Mouse (Mus musculus): ENCODE measurements around the gene Apeh. TPM values are rescaled to one million over a fixed set of nuclear protein-coding genes. Genes with fewer than 3 reads are reported as not detected.
A peak's percentile ranks its signal among the peaks of the same experiment; 100 is the strongest.

Gene Apeh
- polyA plus RNA-seq, 1 experiment from 2014 or later: 47.9 TPM

DNA sequence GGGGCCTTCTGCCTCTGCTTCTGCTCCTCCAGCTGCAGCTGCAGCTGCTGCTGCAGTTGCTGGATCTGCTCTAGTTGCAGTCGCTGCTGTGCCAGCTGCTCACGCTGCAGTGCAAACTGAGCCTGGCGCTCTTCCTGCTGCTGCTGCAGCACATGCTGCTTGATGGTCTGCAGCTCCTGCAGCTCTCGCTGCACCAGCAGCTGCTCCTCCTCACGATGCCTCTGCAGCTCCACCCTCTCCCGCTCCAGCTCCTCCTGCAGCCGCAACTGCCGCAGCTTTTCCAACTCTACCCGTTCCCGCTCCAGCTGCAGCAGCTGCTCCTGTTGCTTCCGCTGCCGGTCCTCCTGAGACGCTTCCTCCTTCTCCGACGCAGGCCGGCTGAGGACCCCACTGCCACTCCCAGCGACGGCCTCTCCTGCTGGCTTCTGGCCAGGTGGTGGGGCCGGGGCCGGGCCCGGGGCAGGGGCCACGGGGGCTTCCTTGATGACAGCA, 16.7 kb upstream of the Apeh start:
- H3K9me3 ChIP-seq (ENCODE audit: control insufficient read depth, low read length): no peaks in the 10 kb centered on the region
- no peaks in the 10 kb centered on the region for H3K27me3 ChIP-seq (ENCODE audit: control insufficient read depth, insufficient read depth, low read length)
- ATAC-seq (ENCODE audit: low read depth): no peak
- H3K4me1 ChIP-seq (ENCODE audit: control insufficient read depth, insufficient read depth, low read length): no peaks in the 10 kb centered on the region
- peaks cover 34% of the 10 kb centered on the region for H3K36me3 ChIP-seq (ENCODE audit: control insufficient read depth, insufficient read depth, low read length)
- peak overlapping the region; percentile 34; the same call in 1 of the 2 replicates for H3K4me2 ChIP-seq (ENCODE audit: low read depth, low read length)
- no peak overlapping the region for H3K4me3 ChIP-seq (ENCODE audit: low read depth, low read length)
- WGBS: 8% methylated on average over 18 of the region's 22 CpGs
- H3K9ac ChIP-seq (replicated peaks; ENCODE audit: low read depth, low read length): peak overlapping the region; percentile 25; the same call in 1 of the 2 replicates
- no peak overlapping the region for H3K27ac ChIP-seq (ENCODE audit: low read depth, low read length)

DNA sequence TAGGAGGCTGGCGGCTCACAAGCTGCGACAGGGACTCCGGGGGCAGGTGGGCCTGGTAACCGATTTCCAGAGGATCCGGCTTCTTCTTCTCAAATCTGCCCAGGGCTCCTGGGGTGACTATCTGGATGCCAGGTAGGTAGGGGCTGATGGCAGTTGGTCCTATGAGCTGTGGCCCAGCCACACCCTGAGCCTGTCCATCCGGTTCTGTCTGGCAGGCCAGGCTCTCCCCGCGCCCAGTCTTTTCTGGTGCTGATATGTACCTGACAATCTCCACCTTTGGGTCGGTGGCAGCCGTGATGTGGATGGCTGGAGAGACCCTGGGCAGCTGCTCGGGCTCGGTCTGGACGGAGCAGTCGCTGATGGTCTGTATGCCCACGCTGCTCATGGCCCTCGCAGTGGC, 15.8 kb upstream of the Apeh start:
- WGBS: 85% methylated on average over 16 of the region's 16 CpGs
- Histone ChIP-seq H3K4me2 (ENCODE audit: low read depth, low read length) (no peak overlapping the region), H3K36me3 (ENCODE audit: control insufficient read depth, insufficient read depth, low read length) (peaks cover 24% of the 10 kb centered on the region), H3K4me3 (ENCODE audit: low read depth, low read length) (no peak overlapping the region), H3K27me3 (ENCODE audit: control insufficient read depth, insufficient read depth, low read length) (no peaks in the 10 kb centered on the region), H3K9ac (replicated peaks; ENCODE audit: low read depth, low read length) (no peak overlapping the region), H3K4me1 (ENCODE audit: control insufficient read depth, insufficient read depth, low read length) (no peaks in the 10 kb centered on the region), H3K9me3 (ENCODE audit: control insufficient read depth, low read length) (no peaks in the 10 kb centered on the region), H3K27ac (ENCODE audit: low read depth, low read length) (no peak overlapping the region)
- ATAC-seq (ENCODE audit: low read depth): no peak

DNA sequence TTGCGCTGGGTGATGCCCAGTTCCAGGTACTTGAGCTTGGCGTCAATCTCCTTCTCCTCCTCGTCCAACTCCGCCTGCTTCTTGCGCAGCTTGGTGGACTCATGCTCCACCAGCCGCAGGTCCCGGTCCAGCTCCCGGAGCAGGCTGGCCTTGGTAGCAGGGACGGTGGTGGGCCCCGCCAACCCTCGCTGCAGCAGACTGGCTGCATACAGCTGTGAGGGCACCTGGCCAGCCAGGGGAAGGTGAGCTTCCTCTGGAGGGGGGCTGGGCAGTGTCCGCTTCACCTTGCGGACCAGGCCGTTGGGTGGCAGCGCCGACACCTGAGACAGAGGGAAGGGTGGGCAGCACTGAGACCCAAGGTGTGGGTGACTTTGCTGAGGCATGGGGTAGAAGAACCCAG, 13.5 kb upstream of the Apeh start:
- Histone ChIP-seq H3K36me3 (ENCODE audit: control insufficient read depth, insufficient read depth, low read length) (peaks cover 25% of the 10 kb centered on the region), H3K27me3 (ENCODE audit: control insufficient read depth, insufficient read depth, low read length) (no peaks in the 10 kb centered on the region), H3K9me3 (ENCODE audit: control insufficient read depth, low read length) (no peaks in the 10 kb centered on the region), H3K4me2 (ENCODE audit: low read depth, low read length) (no peak overlapping the region), H3K4me3 (ENCODE audit: low read depth, low read length) (no peak overlapping the region), H3K27ac (ENCODE audit: low read depth, low read length) (no peak overlapping the region), H3K4me1 (ENCODE audit: control insufficient read depth, insufficient read depth, low read length) (no peaks in the 10 kb centered on the region), H3K9ac (replicated peaks; ENCODE audit: low read depth, low read length) (no peak overlapping the region)
- 91% methylated on average over 16 of the region's 16 CpGs for WGBS
- ATAC-seq (ENCODE audit: low read depth): no peak

DNA sequence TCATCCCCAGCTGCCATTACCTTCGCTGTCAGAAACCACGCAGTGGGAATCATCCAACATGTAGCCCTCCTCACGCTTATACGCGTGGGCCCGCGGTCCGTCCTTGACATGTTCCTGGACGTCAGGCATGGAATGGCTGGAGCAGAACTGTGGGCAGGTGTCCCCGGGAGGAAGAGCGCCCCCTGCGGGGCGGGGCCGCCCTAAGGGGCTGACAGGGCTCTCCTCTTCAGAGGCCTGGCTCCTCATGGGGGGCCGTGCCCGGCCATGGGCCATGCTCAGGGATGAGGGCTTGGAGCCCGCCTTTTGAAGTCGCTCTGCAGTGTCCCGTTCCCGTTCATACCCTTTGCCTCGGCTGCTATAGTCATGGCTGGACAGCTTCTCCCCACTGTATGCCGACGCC, 11.7 kb upstream of the Apeh start:
- ATAC-seq (ENCODE audit: low read depth): no peak
- Histone ChIP-seq H3K9ac (replicated peaks; ENCODE audit: low read depth, low read length) (no peak overlapping the region), H3K4me1 (ENCODE audit: control insufficient read depth, insufficient read depth, low read length) (no peaks in the 10 kb centered on the region), H3K4me2 (ENCODE audit: low read depth, low read length) (no peak overlapping the region), H3K36me3 (ENCODE audit: control insufficient read depth, insufficient read depth, low read length) (peaks cover 18% of the 10 kb centered on the region), H3K27me3 (ENCODE audit: control insufficient read depth, insufficient read depth, low read length) (no peaks in the 10 kb centered on the region), H3K9me3 (ENCODE audit: control insufficient read depth, low read length) (no peaks in the 10 kb centered on the region), H3K4me3 (ENCODE audit: low read depth, low read length) (no peak overlapping the region), H3K27ac (ENCODE audit: low read depth, low read length) (no peak overlapping the region)
- whole genome bisulfite sequencing: 90% methylated on average over 23 of the region's 23 CpGs

DNA sequence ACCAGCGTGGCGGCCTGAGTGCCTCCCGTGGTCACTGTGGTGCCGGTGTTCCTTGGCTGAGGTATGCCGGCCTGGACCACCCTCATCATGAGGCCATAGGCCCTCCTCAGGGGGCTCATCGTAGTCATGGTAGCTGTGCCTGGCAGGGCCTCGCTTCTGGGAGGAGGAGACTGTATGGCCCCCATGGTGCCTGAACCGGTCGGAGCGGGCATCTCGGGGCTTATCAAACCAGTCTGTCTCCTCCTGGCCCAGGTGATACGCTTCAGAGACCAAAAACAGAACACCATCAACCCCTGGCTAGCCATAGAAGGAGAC, 11.1 kb upstream of the Apeh start:
- ATAC-seq (ENCODE audit: low read depth): no peak
- Histone ChIP-seq H3K36me3 (ENCODE audit: control insufficient read depth, insufficient read depth, low read length) (peaks cover 13% of the 10 kb centered on the region), H3K9ac (replicated peaks; ENCODE audit: low read depth, low read length) (no peak overlapping the region)

DNA sequence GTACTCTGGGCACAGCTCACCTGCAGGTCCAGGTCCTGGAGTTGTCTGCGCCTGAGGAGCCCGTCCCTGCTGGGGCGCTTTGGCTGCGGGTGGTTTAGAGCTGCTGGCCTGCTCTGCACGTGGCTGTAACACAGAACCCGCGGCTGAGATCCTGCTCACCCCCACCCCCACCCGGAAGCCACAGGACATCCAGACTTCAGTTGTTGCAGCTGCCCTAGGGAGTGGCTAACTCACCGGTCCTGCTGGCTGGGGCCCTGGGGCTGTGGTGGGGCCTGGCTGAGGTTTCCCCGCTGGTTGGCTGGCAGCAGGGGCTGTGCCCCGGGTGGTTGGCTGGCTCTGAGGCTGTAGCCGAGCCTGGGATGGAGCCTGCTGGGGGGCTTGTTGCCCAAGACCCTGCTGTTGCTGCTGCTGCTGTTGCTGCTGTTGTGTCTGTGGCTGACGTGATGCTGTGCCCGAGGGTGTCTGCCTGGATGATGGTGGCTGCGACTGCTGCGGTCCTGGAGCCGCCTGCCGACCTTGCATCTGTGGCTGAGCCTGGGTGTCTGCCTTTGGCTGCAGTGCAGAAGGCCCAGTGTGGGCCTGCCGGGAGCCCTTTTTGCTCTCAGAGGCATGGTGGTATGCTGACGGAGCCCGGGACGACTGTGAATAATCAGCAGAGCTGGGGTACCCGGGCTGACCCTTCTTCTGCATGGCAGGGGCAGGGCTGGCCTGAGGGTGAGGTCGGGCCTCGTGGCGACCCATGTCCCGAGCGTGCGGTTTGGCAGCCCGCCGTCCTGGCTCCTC, 10.6 kb upstream of the Apeh start:
- no peak for ATAC-seq (ENCODE audit: low read depth)
- H3K27me3 ChIP-seq (ENCODE audit: control insufficient read depth, insufficient read depth, low read length): no peaks in the 10 kb centered on the region
- H3K36me3 ChIP-seq (ENCODE audit: control insufficient read depth, insufficient read depth, low read length): peaks cover 8% of the 10 kb centered on the region; the same call in 1 of the 2 replicates
- no peak overlapping the region for H3K9ac ChIP-seq (replicated peaks; ENCODE audit: low read depth, low read length)
- H3K4me1 ChIP-seq (ENCODE audit: control insufficient read depth, insufficient read depth, low read length): no peaks in the 10 kb centered on the region
- WGBS: 40% methylated on average over 31 of the region's 31 CpGs
- H3K4me3 ChIP-seq (ENCODE audit: low read depth, low read length): no peak overlapping the region
- H3K9me3 ChIP-seq (ENCODE audit: control insufficient read depth, low read length): no peaks in the 10 kb centered on the region
- no peak overlapping the region for H3K27ac ChIP-seq (ENCODE audit: low read depth, low read length)
- no peak overlapping the region for H3K4me2 ChIP-seq (ENCODE audit: low read depth, low read length)

More for the DNA sequence above, 11.1 kb upstream of the Apeh start:
- Histone ChIP-seq H3K27ac (ENCODE audit: low read depth, low read length) (no peak overlapping the region), H3K9me3 (ENCODE audit: control insufficient read depth, low read length) (no peaks in the 10 kb centered on the region), H3K4me1 (ENCODE audit: control insufficient read depth, insufficient read depth, low read length) (no peaks in the 10 kb centered on the region), H3K4me3 (ENCODE audit: low read depth, low read length) (no peak overlapping the region), H3K4me2 (ENCODE audit: low read depth, low read length) (no peak overlapping the region), H3K27me3 (ENCODE audit: control insufficient read depth, insufficient read depth, low read length) (no peaks in the 10 kb centered on the region)
- 78% methylated on average over 12 of the region's 12 CpGs for WGBS

DNA sequence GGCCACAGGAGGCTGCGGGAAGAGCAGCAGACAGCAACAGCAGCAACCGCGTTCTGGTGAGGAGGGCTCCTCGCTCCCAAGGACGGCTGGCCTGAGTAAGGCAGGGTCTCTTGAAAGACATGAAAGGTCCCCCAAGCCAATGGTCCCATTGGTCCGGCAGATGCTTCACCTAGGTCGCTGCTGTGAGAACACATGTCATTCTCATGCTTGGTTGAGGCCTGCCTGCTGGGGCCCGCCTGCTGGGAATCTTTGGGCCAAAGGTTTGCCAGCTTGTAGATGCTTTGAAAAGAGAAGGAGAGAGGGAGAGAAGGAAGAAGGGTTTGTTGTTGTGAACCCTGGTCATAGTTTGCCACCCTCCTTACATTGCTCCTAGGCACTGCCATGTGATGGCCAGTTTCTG, 5.2 kb upstream of the Apeh start:
- WGBS: 88% methylated on average over 8 of the region's 8 CpGs
- Histone ChIP-seq H3K36me3 (ENCODE audit: control insufficient read depth, insufficient read depth, low read length) (peaks cover 21% of the 10 kb centered on the region), H3K27ac (ENCODE audit: low read depth, low read length) (no peak overlapping the region), H3K27me3 (ENCODE audit: control insufficient read depth, insufficient read depth, low read length) (no peaks in the 10 kb centered on the region), H3K4me3 (ENCODE audit: low read depth, low read length) (no peak overlapping the region), H3K9ac (replicated peaks; ENCODE audit: low read depth, low read length) (no peak overlapping the region), H3K4me2 (ENCODE audit: low read depth, low read length) (no peak overlapping the region), H3K9me3 (ENCODE audit: control insufficient read depth, low read length) (no peaks in the 10 kb centered on the region), H3K4me1 (ENCODE audit: control insufficient read depth, insufficient read depth, low read length) (peaks cover 10% of the 10 kb centered on the region)
- no peak for ATAC-seq (ENCODE audit: low read depth)

DNA sequence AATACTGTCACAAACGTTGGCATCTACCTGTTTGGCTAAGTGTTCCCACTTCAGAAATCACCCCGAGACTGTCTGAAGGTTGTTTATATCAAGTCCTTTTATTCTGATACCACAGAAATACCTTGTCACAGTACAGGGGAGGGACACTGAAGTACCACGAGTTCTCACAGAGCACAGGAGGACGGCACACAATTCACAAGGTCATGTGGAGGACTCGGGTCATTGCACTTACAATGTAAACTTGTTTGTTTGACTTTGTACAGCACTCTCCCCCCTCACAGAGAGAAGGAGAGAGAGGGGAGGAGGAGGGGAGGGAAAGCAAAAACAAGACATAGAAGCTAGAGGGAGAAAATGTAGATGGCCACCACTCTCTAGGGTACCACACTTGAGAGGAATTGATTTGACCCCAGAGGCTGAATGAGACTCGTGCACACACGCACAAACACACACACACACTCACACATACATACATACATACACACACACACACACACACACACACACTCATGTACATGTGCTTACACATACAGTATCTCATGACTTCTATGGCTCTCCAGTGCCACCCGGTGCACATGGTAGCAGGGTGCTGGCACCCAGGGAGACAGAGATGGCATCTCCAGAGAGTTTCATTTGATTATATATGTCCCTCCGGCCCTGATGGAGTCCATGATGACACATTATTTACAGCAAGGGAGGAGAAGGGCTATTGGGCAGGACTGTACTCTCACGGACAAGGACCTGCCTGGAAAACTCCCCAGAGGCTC, 1.7 kb upstream of the Apeh start:
- no peaks in the 10 kb centered on the region for H3K27me3 ChIP-seq (ENCODE audit: control insufficient read depth, insufficient read depth, low read length)
- no peak overlapping the region for H3K4me3 ChIP-seq (ENCODE audit: low read depth, low read length)
- H3K9ac ChIP-seq (replicated peaks; ENCODE audit: low read depth, low read length): no peak overlapping the region
- WGBS: 58% methylated on average over 10 of the region's 10 CpGs
- H3K4me1 ChIP-seq (ENCODE audit: control insufficient read depth, insufficient read depth, low read length): peaks cover 13% of the 10 kb centered on the region
- no peak overlapping the region for H3K4me2 ChIP-seq (ENCODE audit: low read depth, low read length)
- ATAC-seq (ENCODE audit: low read depth): no peak
- H3K36me3 ChIP-seq (ENCODE audit: control insufficient read depth, insufficient read depth, low read length): peaks cover 28% of the 10 kb centered on the region
- H3K27ac ChIP-seq (ENCODE audit: low read depth, low read length): no peak overlapping the region
- no peaks in the 10 kb centered on the region for H3K9me3 ChIP-seq (ENCODE audit: control insufficient read depth, low read length)

DNA sequence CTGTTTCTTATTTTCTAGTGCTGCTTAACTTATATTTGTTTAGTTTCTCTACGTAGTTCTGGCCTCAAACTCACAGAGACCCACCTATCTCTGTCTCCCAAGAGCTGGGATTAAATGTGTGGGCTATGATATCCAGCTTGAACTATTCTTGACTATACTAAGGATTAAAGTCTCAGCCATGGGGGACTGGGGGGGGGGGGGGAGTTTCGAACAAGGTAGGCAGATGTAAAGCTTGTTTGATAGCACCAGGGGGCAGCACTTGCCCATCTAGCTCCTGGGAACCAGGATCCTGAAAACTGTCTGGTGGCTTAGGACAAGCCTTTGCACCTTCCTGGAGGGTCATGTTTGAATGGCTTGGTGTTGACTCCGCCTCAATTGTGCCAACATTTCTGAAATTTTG, 1.1 kb upstream of the Apeh start:
- Histone ChIP-seq H3K9ac (replicated peaks; ENCODE audit: low read depth, low read length) (no peak overlapping the region), H3K9me3 (ENCODE audit: control insufficient read depth, low read length) (no peaks in the 10 kb centered on the region), H3K4me2 (ENCODE audit: low read depth, low read length) (peak overlapping the region; percentile 62), H3K27me3 (ENCODE audit: control insufficient read depth, insufficient read depth, low read length) (no peaks in the 10 kb centered on the region), H3K4me1 (ENCODE audit: control insufficient read depth, insufficient read depth, low read length) (peaks cover 13% of the 10 kb centered on the region), H3K27ac (ENCODE audit: low read depth, low read length) (no peak overlapping the region), H3K4me3 (ENCODE audit: low read depth, low read length) (peak overlapping the region; percentile 67; the same call in 1 of the 2 replicates), H3K36me3 (ENCODE audit: control insufficient read depth, insufficient read depth, low read length) (peaks cover 34% of the 10 kb centered on the region)
- WGBS: 19% methylated on average over 3 of the region's 3 CpGs
- no peak for ATAC-seq (ENCODE audit: low read depth)
